Mouse (Mus musculus) CD4-positive helper T cell, adult 2 months (primary cell): ENCODE data around the gene Shh.

Experiments
- DNase-seq: peaks from one replicate; pipeline ENCODE4 v3.0.0-alpha.2; 2012; ENCODE audit warnings: low read depth, missing footprints, low spot score

Shh gene

DNA sequence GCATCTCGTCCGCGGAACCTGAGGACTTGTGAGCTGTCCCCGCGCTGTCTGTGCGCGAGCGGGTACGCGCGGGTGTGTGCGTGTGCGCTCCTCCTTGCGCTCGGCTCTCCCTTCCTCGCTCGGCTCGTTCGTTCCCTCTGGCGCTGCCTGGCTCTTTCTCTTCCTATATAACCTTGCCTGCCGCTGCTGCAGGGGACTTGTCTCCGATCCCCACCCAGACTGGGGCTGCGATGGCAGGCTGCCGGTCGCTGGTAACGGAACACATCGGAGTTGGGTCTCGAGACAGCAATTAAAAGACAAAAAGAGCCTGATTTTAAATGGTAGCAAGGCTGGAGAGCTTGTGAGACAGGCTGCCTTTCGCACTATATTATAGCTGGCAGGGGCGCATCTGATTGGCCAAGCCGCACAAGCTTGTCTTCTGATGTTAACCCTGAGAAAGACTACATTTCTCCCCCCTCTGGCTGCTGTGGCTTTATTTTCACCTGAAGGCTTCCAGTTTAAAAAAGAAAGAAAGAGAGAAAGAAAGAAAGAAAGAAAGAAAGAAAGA is at the start of gene Shh:
TSS of gene Shh (minus strand) at position 497 of the 547 bp plus-strand sequence.
- no peak for DNase-seq

DNA sequence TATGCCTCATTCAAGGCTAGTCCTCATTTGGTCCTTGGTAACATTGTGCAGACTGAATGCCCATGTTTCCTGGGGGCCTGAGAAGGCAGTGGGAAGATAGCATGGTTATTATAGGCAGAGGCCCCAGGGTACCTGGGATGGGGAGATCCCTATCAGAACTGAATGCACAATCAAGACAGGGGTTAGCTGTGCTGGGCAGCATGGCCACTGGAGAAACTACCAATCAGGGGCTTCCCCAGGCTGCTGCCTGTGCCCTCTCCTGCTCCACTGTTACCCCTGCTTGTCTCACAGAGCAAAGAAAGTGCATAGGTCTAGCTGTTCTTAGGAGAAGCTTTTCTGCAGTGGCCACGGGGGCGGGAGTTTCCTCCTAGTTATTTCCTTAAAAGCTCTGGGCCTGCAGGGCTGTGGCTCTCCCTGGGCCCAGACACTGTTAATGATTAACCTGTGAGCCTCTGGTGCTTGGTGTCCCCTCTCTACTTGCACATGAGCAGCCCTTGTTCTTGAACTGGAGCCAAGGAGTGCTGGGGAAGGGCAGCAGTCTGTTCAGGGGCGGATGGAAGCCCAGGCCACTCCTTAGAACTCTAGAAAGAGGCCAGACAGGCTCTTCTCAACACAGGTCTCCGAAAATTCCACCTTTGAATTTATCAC is 33.9 kb upstream of the Shh start:
- DNase-seq = no peak

DNA sequence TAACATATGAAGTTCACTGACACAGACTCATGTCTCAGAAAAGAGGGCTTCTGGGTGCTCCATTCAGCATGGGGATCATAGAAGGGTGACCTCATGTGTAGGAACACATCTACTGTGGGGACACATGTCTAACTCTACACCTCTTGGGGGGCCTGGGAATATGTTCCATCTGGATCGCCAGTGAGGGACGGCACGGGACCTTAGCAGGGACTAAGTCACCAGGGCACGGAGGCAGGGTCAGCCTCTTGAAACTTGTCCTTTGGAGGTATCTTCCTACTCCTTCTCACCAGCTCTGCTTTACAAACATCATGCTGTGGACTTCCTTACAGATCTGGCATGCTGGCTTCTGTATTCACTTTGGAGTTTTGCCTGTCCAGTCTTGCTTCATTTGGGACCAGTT is 31.8 kb upstream of the Shh start:
- DNase-seq = no peak

DNA sequence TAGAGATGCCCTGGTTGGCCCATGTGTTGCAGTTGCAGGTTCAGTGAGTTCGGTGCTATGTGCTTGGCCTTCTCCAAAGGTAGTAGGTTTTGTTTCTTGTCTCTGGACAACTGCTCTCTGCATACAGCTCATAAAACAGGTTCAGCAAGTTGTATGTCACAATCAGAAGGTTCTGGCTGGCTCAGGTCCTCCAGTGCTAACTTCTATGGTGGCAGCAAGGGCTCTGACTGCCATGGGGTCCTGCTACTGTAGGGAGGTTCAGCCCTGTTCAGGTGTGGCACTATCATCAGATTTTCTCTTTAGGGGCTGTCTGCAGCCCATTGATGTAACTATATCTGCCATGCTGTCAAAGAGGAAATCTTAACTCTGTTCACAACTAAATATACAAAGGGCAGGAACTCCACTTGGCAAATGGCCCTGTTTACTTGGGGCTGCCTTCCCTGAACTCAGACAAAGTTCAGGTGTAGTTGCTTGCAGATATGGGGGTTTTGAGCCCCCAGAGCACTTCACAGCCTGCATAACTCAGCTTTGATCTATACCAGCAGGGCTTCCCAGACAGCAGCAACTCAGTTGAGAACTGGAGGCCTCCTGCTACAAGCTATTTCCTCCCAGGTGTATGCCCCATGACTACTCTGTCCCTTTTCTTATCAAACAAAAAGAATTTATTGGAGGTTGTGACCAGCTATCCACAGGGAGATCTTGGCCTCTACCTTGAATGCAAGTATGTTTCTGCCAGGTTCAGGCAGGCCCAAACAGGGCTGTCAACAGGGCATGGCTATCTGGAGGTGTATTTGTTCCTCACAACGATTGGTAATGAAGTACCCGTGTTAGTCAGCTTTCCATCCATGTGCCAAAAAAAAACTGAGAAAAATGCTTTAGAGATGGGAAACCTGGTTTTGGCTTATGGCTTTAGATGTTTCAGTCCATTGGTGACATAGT is 28.9 kb upstream of the Shh start:
- no peak for DNase-seq

DNA sequence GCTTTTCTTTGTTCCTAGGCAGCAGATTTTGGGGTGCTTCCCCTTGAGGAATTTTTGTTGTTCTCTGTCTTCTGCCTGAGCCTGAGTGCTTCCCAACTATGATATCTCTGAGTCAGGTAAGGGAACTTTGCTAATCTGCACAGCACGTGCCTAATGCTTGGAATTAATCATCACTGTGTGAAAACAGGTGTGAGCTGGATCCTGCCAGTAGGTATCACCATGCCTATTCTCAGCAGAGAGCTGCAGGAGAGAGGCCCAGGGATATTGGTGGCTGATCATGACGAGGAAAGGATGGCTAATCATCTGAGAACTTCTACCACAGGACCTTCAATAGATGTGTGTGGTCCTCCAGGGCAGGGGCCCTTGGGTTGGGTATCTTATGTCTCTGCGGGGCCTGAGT is 26.5 kb upstream of the Shh start:
- no peak for DNase-seq

DNA sequence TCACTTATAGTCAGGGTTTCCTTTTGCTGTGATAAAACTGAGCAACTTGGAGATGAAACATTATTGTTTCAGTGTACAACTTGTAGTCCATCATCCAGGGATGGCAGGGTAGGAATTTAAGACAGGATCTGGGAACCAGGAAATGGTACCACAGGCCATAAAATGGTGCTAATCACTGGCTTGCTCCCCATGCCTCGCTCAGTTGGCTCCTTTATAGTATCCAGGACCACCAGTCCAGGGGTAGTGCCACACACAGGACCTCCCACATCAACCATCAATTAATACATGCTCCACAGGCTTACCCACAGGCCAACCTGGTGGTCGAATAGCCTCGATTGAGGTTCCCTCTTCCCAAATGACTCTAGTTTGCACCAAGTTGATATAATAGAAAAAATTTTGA is 15.9 kb upstream of the Shh start:
- DNase-seq = no peak

DNA sequence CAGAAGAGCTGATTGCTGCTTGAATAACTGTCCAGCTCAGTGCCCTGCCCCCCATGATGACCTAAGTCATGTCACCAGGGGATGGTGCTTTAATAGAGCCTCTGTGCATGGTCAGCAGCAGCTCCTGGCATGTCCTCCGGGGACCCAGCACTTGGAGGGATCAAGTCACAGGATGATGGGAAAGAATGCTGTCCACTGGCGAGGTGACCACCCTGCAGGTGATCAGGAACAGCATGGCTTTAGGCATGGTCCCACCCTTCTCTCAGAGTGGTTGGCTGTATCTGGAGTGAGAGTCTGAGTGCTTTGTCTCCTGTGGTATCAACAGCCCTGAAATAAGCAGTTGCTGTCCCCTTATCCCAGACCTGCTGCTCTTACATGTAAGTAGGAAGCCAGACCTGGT is 14.7 kb upstream of the Shh start:
- DNase-seq = no peak

DNA sequence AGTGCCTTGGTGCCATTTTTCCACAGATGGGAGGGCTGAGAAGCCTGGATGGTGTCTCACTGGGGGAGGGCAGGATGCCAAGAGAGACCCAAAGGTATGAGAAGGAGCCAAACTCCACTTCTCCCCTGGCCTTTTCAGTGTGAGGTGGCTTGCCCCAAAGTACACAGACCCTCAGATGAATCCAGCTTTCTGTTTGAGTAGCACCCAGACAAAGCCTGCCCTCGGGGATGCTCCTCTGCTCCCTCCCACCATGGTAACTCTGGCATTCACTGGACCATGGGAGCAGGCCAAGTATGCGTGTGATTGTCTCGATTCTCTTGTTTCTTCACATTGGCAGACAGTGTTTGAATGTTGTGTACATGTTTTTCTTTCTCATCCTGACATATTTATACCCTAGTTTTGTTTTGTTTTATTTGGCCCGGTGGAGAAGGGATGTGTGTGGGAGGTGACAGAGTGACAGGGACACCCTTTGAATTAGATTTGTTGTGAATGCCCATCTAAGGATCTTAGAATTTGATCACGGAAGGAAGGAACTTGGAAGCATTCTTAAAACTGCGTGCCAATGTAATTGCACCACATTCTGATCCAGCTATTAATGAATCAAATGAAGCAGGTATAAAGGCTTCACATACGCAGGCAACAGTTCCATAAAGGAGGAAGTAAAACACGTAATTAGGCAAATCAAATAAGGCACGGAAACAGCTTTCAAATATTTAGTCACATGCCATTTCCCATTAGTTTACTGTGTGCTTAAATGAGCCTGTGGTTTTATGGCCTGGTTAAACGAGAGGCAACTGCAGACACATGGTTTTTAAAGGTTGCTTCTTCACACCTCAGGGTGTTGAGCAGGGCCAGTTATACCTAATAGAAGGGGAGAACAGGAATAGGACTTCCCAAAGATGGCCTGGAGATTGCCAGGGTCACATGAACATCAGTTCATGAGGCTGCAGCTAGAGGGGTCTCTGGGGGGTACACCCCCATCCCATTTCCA is 9.6 kb upstream of the Shh start:
- DNase-seq = no peak

DNA sequence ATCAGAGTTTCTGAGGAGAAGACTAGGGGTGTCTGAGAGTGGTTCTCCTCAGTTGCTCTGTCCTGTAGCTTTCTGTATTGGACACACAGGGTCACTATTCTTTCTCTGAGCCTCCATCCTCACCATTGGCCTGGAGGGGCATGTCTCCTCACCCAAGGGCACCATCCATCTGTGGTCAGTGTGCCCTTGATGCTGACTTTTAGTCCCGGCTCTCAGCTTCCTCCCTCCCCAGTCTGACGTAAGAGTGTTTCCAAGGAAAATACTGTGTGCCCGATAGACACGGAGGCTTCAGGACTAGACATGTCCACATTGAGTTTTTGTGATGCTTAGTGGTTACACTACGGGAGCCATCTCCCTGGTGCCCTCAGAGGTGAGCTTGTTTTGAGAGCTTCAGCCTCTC is 6.5 kb upstream of the Shh start:
- no peak for DNase-seq

DNA sequence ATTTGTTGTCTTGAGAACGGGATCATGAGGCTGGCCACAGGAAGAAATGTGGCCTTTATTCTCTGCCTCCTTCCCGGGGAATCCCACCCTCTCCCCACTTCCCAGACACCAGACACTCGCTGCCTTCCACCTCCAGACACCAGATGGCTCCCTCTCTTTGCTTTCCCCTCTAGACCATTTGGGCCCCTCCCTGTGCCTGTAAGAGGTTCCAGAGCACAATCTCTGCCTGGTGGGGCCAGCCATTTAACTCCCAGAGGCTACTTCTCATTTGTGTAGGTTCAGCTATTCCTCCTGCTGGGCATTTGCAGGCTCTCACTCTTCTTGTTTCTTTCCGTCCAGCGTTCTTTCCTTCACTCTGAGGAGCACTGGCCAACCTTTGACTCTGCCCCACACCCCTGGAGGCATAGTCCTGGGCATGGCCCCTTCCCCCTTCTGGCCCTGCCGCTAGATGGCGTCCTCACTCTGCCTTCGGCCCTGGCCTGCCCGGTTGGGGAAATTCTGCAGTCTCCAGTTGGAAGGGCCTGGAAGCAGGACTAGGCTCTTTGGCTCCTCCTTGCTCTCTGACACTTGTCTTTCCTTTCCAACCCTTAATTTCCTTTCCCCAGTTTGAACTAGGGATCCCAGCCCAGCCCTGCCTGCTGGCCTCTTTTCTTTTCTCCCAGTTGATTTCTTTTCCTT is 2.6 kb upstream of the Shh start:
- DNase-seq = no peak

DNA sequence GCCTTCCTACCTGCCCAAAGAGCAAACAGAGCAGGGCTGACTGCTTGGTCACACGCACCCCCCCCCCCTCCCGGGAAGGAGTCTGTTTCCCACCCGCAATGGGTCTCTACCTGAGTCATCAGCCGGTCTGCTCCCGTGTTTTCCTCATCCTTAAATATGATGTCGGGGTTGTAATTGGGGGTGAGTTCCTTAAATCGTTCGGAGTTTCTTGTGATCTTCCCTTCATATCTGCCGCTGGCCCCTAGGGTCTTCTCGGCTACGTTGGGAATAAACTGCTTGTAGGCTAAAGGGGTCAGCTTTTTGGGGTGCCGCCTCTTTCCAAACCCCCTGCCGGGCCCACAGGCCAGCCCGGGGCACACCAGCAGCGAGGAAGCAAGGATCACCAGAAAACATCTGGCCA is 705 bp downstream of the Shh start:
- DNase-seq = no peak

DNA sequence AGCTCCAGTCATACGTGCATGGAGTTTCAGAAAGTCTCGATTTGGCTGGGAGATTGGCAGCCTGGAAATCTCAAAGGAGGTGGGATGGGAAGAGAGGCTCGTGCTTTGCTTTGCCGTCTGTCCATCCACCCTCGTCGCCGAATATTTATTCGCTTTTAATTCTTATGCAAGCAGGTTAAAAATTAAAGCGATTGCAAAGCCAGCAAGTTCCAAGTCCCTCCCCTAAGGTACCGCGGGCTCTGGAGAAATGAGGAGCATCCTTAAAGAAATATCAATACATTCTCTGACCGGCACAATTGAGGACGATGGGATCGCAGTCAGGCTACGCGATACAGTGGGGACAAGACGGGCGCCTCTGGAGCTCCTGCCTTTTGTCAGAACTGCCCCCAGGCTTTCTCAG is 1.5 kb downstream of the Shh start:
- DNase-seq = no peak

DNA sequence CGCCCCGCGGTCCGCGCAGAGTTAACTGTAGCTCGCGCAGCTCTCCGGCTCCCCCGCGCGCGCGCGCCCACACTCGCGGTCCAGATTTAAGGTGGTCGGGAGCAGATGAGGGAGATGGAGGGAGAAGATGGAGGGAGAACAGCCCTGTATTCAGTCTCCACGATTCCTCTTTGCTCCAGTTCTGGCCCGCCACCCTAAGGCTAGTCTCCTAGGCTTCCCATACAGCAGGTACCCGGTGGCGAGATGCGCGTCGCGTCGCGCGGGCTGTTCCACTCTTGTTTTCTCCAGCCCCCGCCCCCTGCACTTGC is 2.0 kb downstream of the Shh start:
- no peak for DNase-seq

DNA sequence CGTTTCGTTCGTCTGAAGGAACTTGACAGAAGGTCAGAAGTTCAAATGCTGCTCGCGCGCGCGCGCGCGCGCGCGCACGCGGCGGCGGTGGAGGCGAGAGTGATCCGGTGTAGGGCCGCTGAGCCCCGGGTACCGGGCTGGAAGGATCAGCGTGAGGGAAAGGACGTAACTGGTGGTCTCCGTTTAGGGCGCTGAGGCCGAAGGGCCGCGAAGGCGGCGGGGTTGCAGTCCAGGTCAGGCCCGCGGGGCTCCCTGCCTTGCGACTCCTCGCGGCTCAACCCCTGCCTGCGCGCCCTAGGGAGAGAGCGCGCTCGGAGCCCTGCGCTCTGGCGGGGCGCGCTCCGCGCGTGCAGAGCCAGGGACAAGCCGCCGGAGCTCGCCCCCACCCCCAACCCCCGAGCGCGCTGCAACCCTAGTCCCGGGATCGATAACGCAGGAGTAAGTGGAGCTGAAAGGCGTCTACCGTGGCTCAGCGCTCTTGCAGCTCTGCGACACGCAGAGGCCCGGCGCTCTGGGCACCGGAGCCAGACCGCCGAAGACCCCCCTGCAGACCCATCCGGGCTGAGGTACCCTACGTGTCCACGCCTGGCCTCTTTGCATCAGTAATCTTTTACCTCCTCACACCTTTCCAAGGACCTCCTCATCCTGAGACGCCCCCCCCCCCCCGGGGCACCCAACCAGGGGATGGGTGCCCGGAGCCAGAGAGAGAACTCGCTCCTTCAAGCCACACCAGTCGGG is 2.5 kb downstream of the Shh start:
- no peak for DNase-seq

DNA sequence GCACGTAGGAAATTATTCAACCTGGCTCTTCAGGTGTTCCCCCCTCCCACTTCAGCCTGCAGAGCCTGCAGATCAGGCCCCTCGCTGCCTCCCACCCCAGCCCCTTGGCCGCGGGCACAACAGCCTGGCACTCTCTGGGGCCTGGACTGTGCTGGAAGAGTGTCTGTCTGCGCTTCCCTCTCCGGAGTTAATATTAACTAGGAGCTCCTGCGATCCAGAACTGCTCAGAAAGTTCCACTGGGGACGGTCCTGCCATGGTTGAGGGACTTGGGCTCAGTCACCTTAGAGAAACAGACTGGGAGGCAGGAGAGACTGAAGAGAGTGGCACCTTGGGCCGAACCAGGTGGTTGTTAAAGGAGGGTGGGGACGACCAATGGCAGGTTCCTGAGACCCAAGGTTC is 3.4 kb downstream of the Shh start:
- no peak for DNase-seq

DNA sequence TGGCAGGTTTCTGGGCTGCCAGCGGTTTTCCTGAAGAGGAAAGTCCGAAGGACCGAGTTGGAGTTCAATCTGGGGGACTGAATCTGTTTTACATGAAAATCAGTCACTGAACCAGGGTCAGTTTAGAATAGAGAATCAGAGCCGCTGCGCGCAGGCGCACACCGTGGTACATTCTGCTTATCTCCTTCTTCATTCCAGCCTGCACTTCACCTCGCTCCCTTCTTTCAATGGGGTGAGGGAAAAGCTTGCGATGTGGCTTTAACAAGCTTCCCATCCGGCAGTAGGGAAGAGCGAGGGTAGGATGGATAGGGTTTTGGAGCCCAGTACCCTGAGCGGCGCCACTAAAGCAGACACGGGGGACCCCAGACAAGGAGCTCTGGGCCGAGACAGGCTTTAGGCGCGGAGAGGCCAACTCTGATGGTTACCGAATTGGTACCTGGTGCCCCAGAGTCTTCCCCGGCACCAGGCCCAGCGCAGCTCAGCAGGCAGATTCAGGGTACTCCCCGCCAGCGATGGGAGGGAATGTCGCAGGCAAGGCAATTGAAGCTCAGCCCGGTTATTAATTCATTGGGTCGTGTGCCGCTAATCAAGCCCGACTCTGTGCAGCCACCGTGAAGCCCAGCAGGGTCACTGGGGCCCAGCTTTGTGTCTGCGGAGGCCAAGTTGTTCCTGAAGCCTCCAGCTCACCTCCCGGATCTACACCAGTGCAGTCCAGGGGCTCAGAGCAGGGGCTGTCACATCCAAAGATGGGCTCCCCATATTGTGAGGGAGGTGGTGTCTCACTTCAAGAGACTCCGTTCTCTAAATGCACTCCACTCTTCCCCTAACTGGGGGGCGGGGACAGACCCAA is 4.1 kb downstream of the Shh start:
- no peak for DNase-seq

DNA sequence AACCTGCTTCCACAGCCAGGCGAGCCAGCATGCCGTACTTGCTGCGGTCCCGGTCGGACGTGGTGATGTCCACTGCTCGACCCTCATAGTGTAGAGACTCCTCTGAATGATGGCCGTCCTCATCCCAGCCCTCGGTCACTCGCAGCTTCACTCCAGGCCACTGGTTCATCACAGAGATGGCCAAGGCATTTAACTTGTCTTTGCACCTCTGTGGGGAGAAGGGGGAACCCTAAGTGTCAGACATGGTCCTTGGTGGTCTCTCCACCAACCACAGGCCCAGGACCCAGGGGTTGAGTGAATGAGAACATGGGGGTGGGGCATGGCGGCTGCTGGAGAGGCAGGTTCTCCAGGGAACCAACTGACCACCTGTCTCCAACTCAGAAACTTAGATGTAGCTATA is 5.7 kb downstream of the Shh start:
- DNase-seq = no peak

DNA sequence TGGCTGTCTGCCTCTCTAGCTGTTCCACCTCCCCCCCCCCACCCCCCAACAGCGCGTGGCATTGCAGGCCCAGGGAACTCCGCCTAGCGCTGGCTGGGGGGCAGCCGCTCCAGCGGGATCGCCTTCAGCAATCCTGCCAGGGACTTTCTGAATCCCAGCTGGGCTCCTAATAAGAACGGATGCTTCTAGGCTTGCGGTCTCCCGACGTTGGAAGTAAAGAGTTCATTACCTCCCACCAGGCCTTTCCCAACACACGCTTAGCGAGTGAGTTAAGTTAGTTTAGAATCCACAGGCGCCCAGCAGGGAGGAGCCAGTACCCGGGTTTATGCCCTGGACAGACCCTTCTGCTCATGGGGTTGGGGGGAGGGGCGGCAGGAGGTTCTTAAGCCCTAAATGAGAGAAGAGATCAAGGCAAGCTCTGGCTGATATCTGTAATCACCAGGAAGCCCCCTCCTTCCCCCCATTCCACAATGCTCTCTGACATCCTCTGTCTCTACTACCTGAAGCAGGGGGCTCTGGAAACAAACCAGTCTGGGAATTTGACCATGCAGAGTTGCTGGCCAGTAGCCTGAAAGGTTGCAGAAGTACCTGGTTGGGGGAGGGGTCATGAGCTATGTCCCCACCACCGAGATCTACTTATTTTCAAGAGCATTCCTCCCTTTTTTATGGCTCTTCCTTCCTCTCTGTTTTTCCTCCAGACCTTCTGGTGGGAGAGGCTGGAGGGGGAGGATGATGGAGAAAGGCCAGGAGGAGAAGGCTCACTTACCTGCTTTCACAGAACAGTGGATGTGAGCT is 6.3 kb downstream of the Shh start:
- DNase-seq = no peak
